Comparison of ENCODE assay signal across 8 mouse cellular contexts in the genomic region with DNA sequence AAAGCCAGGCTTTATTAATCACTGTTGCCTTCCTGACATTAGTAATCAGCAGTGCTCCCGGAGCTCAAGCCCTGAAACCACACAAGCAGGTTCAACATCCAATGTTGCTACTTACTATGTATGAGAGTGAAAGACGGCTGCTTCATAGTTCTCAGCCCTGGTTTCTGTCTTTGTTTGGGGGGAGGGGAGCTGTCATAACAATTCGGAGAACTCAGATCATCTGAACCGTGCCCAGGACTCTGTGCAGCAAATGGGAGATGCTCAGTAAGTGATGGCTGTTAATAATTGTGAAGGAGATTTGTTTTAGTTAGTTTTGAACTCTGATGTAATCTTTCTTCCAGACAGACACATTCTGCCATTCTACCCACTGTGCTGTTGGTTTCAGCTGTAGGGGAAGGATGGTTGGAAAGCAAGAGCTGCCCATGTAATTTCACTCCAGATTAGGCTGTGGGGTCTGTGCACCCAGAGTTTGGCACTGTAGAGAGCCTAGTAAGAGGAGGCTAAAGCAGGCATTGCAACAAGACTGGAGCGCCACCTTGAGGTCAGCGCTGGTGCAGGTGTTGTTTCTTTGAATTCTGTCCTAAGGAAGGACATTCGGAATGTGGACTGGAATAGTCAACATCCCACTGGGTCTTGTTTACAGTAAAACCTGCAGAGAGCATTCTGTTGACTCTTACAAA. TPM values are rescaled to one million over a fixed set of nuclear protein-coding genes. Genes with fewer than 3 reads are reported as not detected.
DNase-seq lines count a peak whose midpoint lies in the region; ATAC-seq and TF ChIP-seq lines count a peak whose summit lies in the region.

No protein-coding gene starts in this region.

- H3K4me1 ChIP-seq in heart, embryonic 11.5 days (ENCODE audit: control insufficient read depth, insufficient read depth, low read length) = no peaks in the 10 kb centered on the region
- H3K4me1 ChIP-seq in kidney, adult 2 months (ENCODE audit: control insufficient read depth, insufficient read depth, low read length) = peaks cover 24% of the 10 kb centered on the region
- no peaks in the 10 kb centered on the region for H3K4me1 ChIP-seq in stomach, postnatal 0 days (replicated peaks; ENCODE audit: control insufficient read depth, insufficient read depth)

- no peaks in the 10 kb centered on the region for H3K36me3 ChIP-seq in heart, embryonic 11.5 days (ENCODE audit: control insufficient read depth, insufficient read depth, low read length)
- H3K36me3 ChIP-seq in kidney, adult 2 months (ENCODE audit: control insufficient read depth, insufficient read depth, low read length) = no peaks in the 10 kb centered on the region
- H3K36me3 ChIP-seq in stomach, postnatal 0 days (ENCODE audit: control insufficient read depth, insufficient read depth, low read length) = no peaks in the 10 kb centered on the region

- peak; percentile 99 for TF ChIP-seq CTCF in kidney, adult 2 months (conservative IDR thresholded peaks at IDR 0.05; ENCODE audit: insufficient read depth, insufficient read length, low read depth, low read length)
- peak; percentile 98 for TF ChIP-seq CTCF in stomach, postnatal 0 days (IDR thresholded peaks at IDR 0.05; ENCODE audit: low read depth)

- H3K27ac ChIP-seq in heart, embryonic 11.5 days (ENCODE audit: low read depth, low read length) = no peak overlapping the region
- peak overlapping the region; percentile 67 for H3K27ac ChIP-seq in kidney, adult 2 months (ENCODE audit: insufficient read depth, low read depth, low read length)
- H3K27ac ChIP-seq in stomach, postnatal 0 days (replicated peaks) = no peak overlapping the region

- no peak for ATAC-seq in heart, embryonic 11.5 days (replicated peaks; ENCODE audit: insufficient number of reproducible peaks, low FRiP score, low TSS enrichment)
- peak; percentile 71 for ATAC-seq in stomach, postnatal 0 days (ENCODE audit: low FRiP score, low TSS enrichment)

- TF ChIP-seq EP300 in stomach, postnatal 0 days (optimal IDR thresholded peaks at IDR 0.05) = no peak

- peak; percentile 87 for DNase-seq in heart, adult 11 months
- DNase-seq in cerebellum, postnatal 10 days = peak; percentile 89 to 92
- DNase-seq in gastrocnemius, postnatal 10 days = peak; percentile 78
- DNase-seq in kidney, adult 2 months = peak; percentile 88
- peak; percentile 83 for DNase-seq in left cerebral cortex, postnatal 4 days
- peak; percentile 42 to 58 for DNase-seq in natural killer cell, adult 2 months (ENCODE audit: low spot score in 2 of 2)
- DNase-seq in stomach, postnatal 0 days (ENCODE audit: low spot score) = peak; percentile 84

- no peak overlapping the region for H3K4me3 ChIP-seq in heart, embryonic 11.5 days (ENCODE audit: low read depth, low read length)
- H3K4me3 ChIP-seq in kidney, adult 2 months (ENCODE audit: insufficient read depth, low read depth, low read length) = no peak overlapping the region
- H3K4me3 ChIP-seq in stomach, postnatal 0 days (ENCODE audit: low read depth, low read length) = no peak overlapping the region

- no peaks in the 10 kb centered on the region for H3K9me3 ChIP-seq in heart, embryonic 11.5 days (replicated peaks; ENCODE audit: control insufficient read depth, low read length)
- no peaks in the 10 kb centered on the region for H3K9me3 ChIP-seq in stomach, postnatal 0 days (ENCODE audit: control insufficient read depth, low read length)

- peaks cover 6% of the 10 kb centered on the region; the same call in 1 of the 2 replicates for H3K27me3 ChIP-seq in heart, embryonic 11.5 days (ENCODE audit: control insufficient read depth, insufficient read depth, low read length)
- no peaks in the 10 kb centered on the region for H3K27me3 ChIP-seq in kidney, adult 2 months (replicated peaks; ENCODE audit: control insufficient read depth, insufficient read depth, low read length)
- H3K27me3 ChIP-seq in stomach, postnatal 0 days (ENCODE audit: control insufficient read depth, insufficient read depth, low read length) = no peaks in the 10 kb centered on the region

- H3K4me2 ChIP-seq in heart, embryonic 11.5 days = no peak overlapping the region
- H3K4me2 ChIP-seq in stomach, postnatal 0 days (replicated peaks; ENCODE audit: low read depth) = no peak overlapping the region

- no peak for TF ChIP-seq POLR2A in kidney, adult 2 months (IDR thresholded peaks at IDR 0.05; ENCODE audit: low read depth, low read length)

- intact Hi-C loops in left cerebral cortex, postnatal 4 days (cut with DNase I) = no loop called here

- no peak overlapping the region for H3K9ac ChIP-seq in heart, embryonic 11.5 days (ENCODE audit: low read depth, low read length)
- H3K9ac ChIP-seq in stomach, postnatal 0 days (ENCODE audit: low read length) = no peak overlapping the region

- 20% methylated on average over 7 of the region's 7 CpGs for WGBS in heart, embryonic 11.5 days (ENCODE audit: insufficient replicate concordance)
- WGBS in kidney, adult 2 months = 9% methylated on average over 7 of the region's 7 CpGs
- WGBS in stomach, postnatal 0 days = 8% methylated on average over 7 of the region's 7 CpGs

RNA-seq across cellular contexts. Expression of a gene that starts 5.7 kb away (rescaled TPM):
- 26.2 and 27.4 TPM in 2 replicates for polyA plus RNA-seq in heart, embryonic 11.5 days (2014; fragmentation: Nextera tagmentation; extraction: Ambion mirVana)
- total RNA-seq in gastrocnemius, postnatal 10 days (2021) = 10 to 100 TPM; 11.0 to 12.4 TPM
- 5.5 and 7.2 TPM in 2 replicates for polyA plus RNA-seq in kidney, adult 2 months (2012; rRNA removed)
- total RNA-seq in left cerebral cortex, postnatal 4 days (2021) = 10 to 100 TPM; 13.3 to 15.2 TPM
- 15.1 and 15.3 TPM in 2 replicates for polyA plus RNA-seq in stomach, postnatal 0 days (2015; fragmentation: Nextera tagmentation; extraction: Ambion mirVana)

RNA-seq across cellular contexts. Expression of a gene that starts 28.1 kb away (rescaled TPM):
- polyA plus RNA-seq in heart, embryonic 11.5 days (2014; fragmentation: Nextera tagmentation; extraction: Ambion mirVana) = 7.1 and 8.2 TPM in 2 replicates
- 10 to 100 TPM; 32.1 to 41.5 TPM for total RNA-seq in gastrocnemius, postnatal 10 days (2021)
- 21.0 and 25.8 TPM in 2 replicates for polyA plus RNA-seq in kidney, adult 2 months (2012; rRNA removed)
- total RNA-seq in left cerebral cortex, postnatal 4 days (2021) = 10 to 100 TPM; 58.9 to 63.6 TPM
- 7.2 TPM in 2 replicates for polyA plus RNA-seq in stomach, postnatal 0 days (2015; fragmentation: Nextera tagmentation; extraction: Ambion mirVana)
